Mouse (Mus musculus) heart, adult 2 months (tissue): ENCODE measurements around the gene Itga3. TPM values are rescaled to one million over a fixed set of nuclear protein-coding genes. Genes with fewer than 3 reads are reported as not detected.

ENCODE experiments used
- DNase-seq, 2 experiments: peaks; one replicate each; pipeline ENCODE4 v3.0.0; 2021
- H3K27ac ChIP-seq: fragments of 200-600 bp; 2 replicates; pipeline ENCODE4 v1.8.1; 2022
- H3K27me3 ChIP-seq: fragments of 200-500 bp; 2 replicates; pipeline ENCODE4 v1.6.1; 2012; ENCODE audit warnings: mild to moderate bottlenecking, low read length, inconsistent platforms, mixed read lengths; ENCODE audit not compliant: control insufficient read depth, insufficient read depth
- H3K36me3 ChIP-seq: fragments of 200-500 bp; 2 replicates; pipeline ENCODE4 v1.6.1; 2012; ENCODE audit warnings: low read length, inconsistent platforms; ENCODE audit not compliant: control insufficient read depth, insufficient read depth
- H3K4me1 ChIP-seq: fragments of 200-500 bp; 2 replicates; pipeline ENCODE4 v1.6.1; 2011; ENCODE audit warnings: low read length; ENCODE audit not compliant: control insufficient read depth, insufficient read depth
- H3K4me3 ChIP-seq: fragments of 200-600 bp; 2 replicates; pipeline ENCODE4 v1.8.1; 2022
- H3K79me2 ChIP-seq: fragments of 200-500 bp; replicated peaks from 2 replicates; pipeline ENCODE4 v1.6.1; 2012; ENCODE audit warnings: mild to moderate bottlenecking, inconsistent platforms, low read length, moderate library complexity, mixed read lengths; ENCODE audit not compliant: control insufficient read depth, insufficient read depth
- H3K9ac ChIP-seq: fragments of 200-500 bp; 2 replicates; pipeline ENCODE4 v1.6.1; 2012; ENCODE audit warnings: low read depth, mild to moderate bottlenecking, control low read depth, inconsistent platforms, low read length, mixed read lengths
- CTCF ChIP-seq: fragments of 200-600 bp; IDR thresholded peaks from 2 replicates; pipeline ENCODE4 v1.8.1; 2022; ENCODE audit warnings: antibody characterized with exemption, mild to moderate bottlenecking, moderate library complexity
- EP300 ChIP-seq: fragments of 200-500 bp; IDR thresholded peaks from 2 replicates; pipeline ENCODE4 v1.6.1; 2011; ENCODE audit warnings: low read depth, low read length, control low read depth; ENCODE audit not compliant: insufficient read depth
- POLR2A ChIP-seq: fragments of 200-500 bp; IDR thresholded peaks from 2 replicates; pipeline ENCODE4 v1.6.1; 2011; ENCODE audit warnings: mild to moderate bottlenecking, low read depth, low read length, control low read depth; ENCODE audit not compliant: insufficient read depth
- WGBS: fragments of 180-500 bp; shearing (Covaris S2); methylation state at CpG from one replicate; pipeline ENCODE4 v1.1.7; 2018; 5-methylcytosine and 5-hydroxymethylcytosine counted together
- intact Hi-C: fragments of 180-260 bp; cut with DNase I; formaldehyde crosslinking; loops from one replicate; pipeline ENCODE4 v1.15.1; 2025
- polyA plus RNA-seq: library from polyadenylated mRNA; depleted of rRNA; stranded (reverse); fragments of >200 nt; gene quantifications from 2 replicates; pipeline ENCODE4 v1.2.3, GENCODE M21; 2012
- total RNA-seq, 2 experiments: library from RNA; stranded (reverse); gene quantifications; 2 replicates each; pipeline ENCODE4 v1.2.3; 2021

Itga3 gene
- total and polyA plus RNA-seq, 3 experiments, result 10.4 to 11.4 (median 10.6) TPM

- Histone ChIP-seq H3K4me1 (peaks cover 9% of the 10 kb centered on the region), H3K4me3 (no peak overlapping the region), H3K36me3 (no peaks in the 10 kb centered on the region), H3K79me2 (no peaks in the 10 kb centered on the region), H3K9ac (no peak overlapping the region), H3K27me3 (no peaks in the 10 kb centered on the region), H3K27ac (peak overlapping the region; percentile 49)
- intact Hi-C loops, result loop anchor here (2.0 kb wide), 1 partner anchor 16 kb away; no protein-coding TSS in a partner anchor
- WGBS, result 40% methylated on average over 16 of the region's 16 CpGs
- DNase-seq, result peak; percentile 72 to 80
- TF ChIP-seq EP300 (peak; percentile 30; the same call in 1 of the 2 replicates), CTCF (no peak), POLR2A (no peak)
These were observed 12.5 kb upstream of the Itga3 start for GRCm38 (mm10) chr11:95088857-95089779.

DNA sequence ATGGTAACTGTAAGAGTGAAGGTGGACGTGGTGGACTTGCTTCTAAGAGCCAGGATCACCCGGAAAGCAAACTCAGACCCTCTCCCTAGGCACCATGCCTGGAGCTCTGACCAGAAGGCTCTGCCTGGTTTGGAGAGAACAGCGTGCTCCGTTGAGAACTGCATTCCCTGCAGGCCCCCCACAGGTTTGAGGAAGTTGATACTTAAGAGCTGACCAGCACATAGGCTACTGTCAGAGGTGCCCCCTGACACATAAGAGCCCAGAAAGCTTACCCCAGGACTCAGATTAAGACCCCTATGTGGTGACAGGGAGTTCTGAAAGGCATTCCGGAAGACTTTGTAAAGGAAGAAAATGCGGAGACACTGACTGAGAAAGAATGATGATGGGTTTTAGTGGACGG is 11.7 kb upstream of the Itga3 start:
- no peak overlapping the region for H3K4me3 ChIP-seq
- no peak for DNase-seq
- peak overlapping the region; percentile 49 for H3K27ac ChIP-seq
- no peaks in the 10 kb centered on the region for H3K27me3 ChIP-seq
- no peak overlapping the region for H3K9ac ChIP-seq
- peaks cover 9% of the 10 kb centered on the region for H3K4me1 ChIP-seq
- intact Hi-C loops, result loop anchor here (2.0 kb wide), 1 partner anchor 17 kb away; no protein-coding TSS in a partner anchor
- no peaks in the 10 kb centered on the region for H3K36me3 ChIP-seq
- 65% methylated on average over 7 of the region's 7 CpGs for WGBS
- no peaks in the 10 kb centered on the region for H3K79me2 ChIP-seq
- TF ChIP-seq CTCF (no peak), EP300 (no peak), POLR2A (no peak)

- WGBS, result 57% methylated on average over 17 of the region's 17 CpGs
- intact Hi-C loops, result loop anchor here (2.0 kb wide), 1 partner anchor 17 kb away; no protein-coding TSS in a partner anchor
- Histone ChIP-seq H3K4me1 (peaks cover 9% of the 10 kb centered on the region), H3K27ac (no peak overlapping the region), H3K36me3 (no peaks in the 10 kb centered on the region), H3K4me3 (no peak overlapping the region), H3K27me3 (no peaks in the 10 kb centered on the region), H3K9ac (no peak overlapping the region), H3K79me2 (no peaks in the 10 kb centered on the region)
- DNase-seq, result no peak
- TF ChIP-seq POLR2A (no peak), EP300 (no peak), CTCF (no peak)
These were observed 11.0 kb upstream of the Itga3 start for GRCm38 (mm10) chr11:95087301-95088228.

DNA sequence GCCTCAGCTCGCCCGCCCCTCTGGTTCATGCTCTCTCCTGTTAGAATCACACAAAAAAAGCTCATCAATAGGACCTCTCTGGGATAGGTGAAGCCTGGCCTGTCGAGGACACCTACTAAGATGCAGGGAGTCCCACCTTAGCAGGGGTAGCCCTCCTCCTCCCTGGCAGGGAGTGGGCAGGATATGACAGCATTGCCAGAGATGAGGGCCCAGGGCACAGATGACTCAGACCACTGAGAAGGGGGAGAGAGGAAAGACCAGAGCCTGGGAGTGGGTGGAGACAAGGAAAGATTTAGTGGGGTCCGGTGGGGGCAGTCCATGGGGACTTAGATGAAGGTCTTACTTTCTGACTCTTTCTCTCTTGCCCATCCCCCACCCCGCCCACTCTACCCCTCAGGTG is 9.6 kb upstream of the Itga3 start:
- intact Hi-C loops, result no loop called here
- no peak for DNase-seq
- WGBS, result 71% methylated on average over 5 of the region's 5 CpGs
- Histone ChIP-seq H3K4me1 (peaks cover 9% of the 10 kb centered on the region), H3K79me2 (no peaks in the 10 kb centered on the region), H3K4me3 (no peak overlapping the region), H3K27ac (no peak overlapping the region), H3K36me3 (no peaks in the 10 kb centered on the region), H3K9ac (no peak overlapping the region), H3K27me3 (no peaks in the 10 kb centered on the region)
- no peak for TF ChIP-seq POLR2A
- no peak for TF ChIP-seq EP300
- TF ChIP-seq CTCF, result no peak

GRCm38 (mm10) chr11:95085710-95086109 is 9.1 kb upstream of the Itga3 start:
- H3K4me3 ChIP-seq, result no peak overlapping the region
- H3K27me3 ChIP-seq, result no peaks in the 10 kb centered on the region
- H3K4me1 ChIP-seq, result peaks cover 9% of the 10 kb centered on the region
- intact Hi-C loops, result no loop called here
- no peak for DNase-seq
- no peak for TF ChIP-seq POLR2A
- no peak overlapping the region for H3K9ac ChIP-seq
- 24% methylated on average over 5 of the region's 5 CpGs for WGBS
- no peaks in the 10 kb centered on the region for H3K36me3 ChIP-seq
- no peak overlapping the region for H3K27ac ChIP-seq
- no peaks in the 10 kb centered on the region for H3K79me2 ChIP-seq
